Mouse (Mus musculus) thymus, postnatal 0 days (tissue): Measurements from ENCODE around the gene Gm15056. TPM values are rescaled to one million over a fixed set of nuclear protein-coding genes. Genes with fewer than 3 reads are reported as not detected.

Experiments used
- DNase-seq: peaks from one replicate; pipeline ENCODE4 v3.0.0-alpha.2; 2015; ENCODE audit warnings: low spot score
- polyA plus RNA-seq: library from polyadenylated mRNA; unstranded; fragments of >200 nt; fragmentation: Nextera tagmentation; extraction: Ambion mirVana; gene quantifications from 2 replicates; pipeline ENCODE4 v1.2.1, GENCODE M21; 2015

The Gm15056 gene
- polyA plus RNA-seq, result 0.55 and 0.82 TPM in 2 replicates

DNA sequence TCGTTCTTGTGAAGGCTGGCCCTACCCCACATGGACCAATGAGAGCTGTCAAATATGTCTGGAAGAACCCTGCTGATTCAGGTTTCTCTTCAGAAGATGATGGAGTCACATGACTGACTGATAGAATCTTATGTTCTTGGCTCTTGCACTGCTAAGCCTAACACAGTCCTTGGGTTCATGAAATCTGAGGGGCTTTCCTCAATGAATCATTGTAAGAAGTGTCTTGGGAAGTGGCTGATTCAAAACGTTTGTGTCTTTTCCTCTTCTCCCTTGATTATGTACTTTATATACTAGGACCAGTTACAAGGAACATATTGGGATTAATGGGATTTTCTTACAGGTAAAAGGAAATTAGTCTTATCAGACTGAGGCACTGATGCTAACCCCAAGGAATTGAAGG lies at the start of gene Gm15056:
Gene Gm15056 (minus strand): TSS at position 101 of the 400 bp plus-strand sequence.
- DNase-seq, result no peak

DNA sequence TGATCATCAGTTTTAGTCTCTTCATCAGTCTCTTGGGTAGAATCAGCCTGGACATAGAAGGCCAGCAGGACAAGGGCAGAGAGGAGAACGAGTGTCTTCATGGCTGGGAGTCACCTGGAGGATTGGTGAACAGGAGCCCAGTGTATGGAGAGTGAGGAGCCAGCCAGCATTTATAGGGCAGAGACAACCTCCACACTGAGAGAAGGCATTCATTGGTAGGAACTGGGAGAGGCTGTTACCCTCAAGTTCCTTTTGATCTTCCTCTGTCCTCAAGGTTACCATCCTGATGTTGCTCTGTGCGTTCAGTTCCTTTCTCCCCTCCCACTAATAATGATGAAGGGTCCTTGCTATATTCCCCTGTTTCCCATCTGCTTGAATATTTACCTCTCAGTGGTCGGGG lies 42.2 kb upstream of the Gm15056 start, which contains the start of gene AY761185:
Gene AY761185 (minus strand): TSS at position 101 of the 400 bp plus-strand sequence.
- no peak for DNase-seq

GRCm38 (mm10) chr8:20921971-20922370 lies 19.5 kb upstream of the Gm15056 start, which contains the start of gene Gm6040:
TSS of gene Gm6040 (minus strand) at chr8:20922071.
- DNase-seq, result no peak

DNA sequence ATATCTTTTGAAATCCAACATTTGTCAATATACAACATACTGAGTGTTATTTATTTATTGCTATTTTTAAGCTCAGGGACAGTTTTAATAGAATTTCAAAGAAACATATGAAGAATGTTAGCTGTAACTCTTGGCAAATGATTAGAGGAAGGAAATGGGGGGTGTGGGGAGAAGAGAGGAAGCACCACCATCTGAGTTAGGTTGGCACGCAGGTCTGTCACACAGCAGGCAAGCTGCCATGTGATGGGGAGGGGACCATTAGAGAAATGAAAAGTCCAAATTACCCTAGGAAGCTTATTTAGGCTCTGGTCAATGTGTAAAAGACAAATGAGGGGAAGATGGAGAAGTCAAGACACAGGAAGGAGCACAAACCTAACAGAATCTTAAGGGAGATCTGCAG lies 9.9 kb upstream of the Gm15056 start:
- DNase-seq, result no peak

DNA sequence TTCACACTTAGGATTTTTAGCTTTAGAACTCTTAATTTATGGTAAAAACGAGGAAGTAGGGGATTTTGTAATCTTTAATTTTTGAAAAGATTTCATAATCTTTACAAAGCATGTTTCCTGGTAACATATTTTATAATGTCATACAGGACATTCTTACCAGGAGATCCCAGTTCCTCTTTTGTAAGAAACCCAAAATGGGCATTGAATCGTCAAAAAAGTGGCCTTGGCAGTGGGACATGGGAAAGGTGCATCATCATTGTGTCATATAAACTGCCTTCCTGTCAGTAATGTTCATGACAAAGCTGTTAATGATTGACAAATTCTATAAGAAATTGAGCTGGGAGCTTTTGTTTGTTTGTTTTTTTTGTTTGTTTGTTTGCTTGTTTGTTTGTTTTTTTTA lies 5.8 kb upstream of the Gm15056 start:
- DNase-seq, result no peak

DNA sequence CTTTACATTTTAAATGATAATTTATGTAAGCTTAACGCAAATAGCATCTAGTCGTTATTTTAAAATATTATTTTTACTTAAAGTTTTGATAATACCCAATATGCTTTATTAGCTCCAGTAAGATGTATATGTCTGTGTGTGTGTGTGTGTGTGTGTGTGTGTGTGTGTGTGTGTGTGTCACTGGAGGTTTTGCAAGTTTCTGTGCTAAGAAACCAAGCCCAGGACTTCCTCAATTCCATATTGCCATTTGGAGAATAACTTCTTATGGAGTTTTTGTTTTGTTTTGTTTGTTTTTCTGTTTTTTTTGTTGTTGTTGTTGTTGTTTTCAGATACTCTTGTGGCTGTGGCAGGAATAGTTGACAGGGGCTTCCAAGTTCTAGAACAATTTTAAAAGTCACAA lies 4.7 kb upstream of the Gm15056 start:
- no peak for DNase-seq

GRCm38 (mm10) chr8:20892369-20892768 lies 10.1 kb downstream of the Gm15056 start, which contains the start of gene Defb33:
TSS of gene Defb33 (plus strand) at chr8:20892669.
- DNase-seq, result no peak

GRCm38 (mm10) chr8:20874608-20875007 lies 27.8 kb downstream of the Gm15056 start:
- no peak for DNase-seq

Other genes starting within 250 kb of the Gm15056 start
- gene Defb33, start 10.0 kb downstream of the Gm15056 start, polyA plus RNA-seq, result not detected in 2 replicates
- not detected in 2 replicates for gene Gm6040, start 19.4 kb upstream of the Gm15056 start, polyA plus RNA-seq
- gene AY761185, start 42.1 kb upstream of the Gm15056 start, polyA plus RNA-seq, result not detected in 2 replicates
- gene Defa21, start 122.9 kb upstream of the Gm15056 start, polyA plus RNA-seq, result 1.2 and 1.4 TPM in 2 replicates
- gene Defa23, start 152.4 kb upstream of the Gm15056 start, polyA plus RNA-seq, result not detected in 2 replicates
- gene Defa35, start 162.4 kb upstream of the Gm15056 start, polyA plus RNA-seq, result not detected in 2 replicates
- not detected in 2 replicates for gene Defa25, start 181.8 kb upstream of the Gm15056 start, polyA plus RNA-seq
- gene Gm14851, start 193.4 kb upstream of the Gm15056 start, polyA plus RNA-seq, result 0.77 TPM in 1 of 2 replicates, not detected in the other
- gene Defa30, start 232.0 kb upstream of the Gm15056 start, polyA plus RNA-seq, result not detected in 2 replicates